Mouse (Mus musculus) heart, embryonic 11.5 days (tissue): Measurements from ENCODE around the gene Vmn1r44. TPM values are rescaled to one million over a fixed set of nuclear protein-coding genes. Genes with fewer than 3 reads are reported as not detected.
"Not testable (repeated sequence)": the region's sequence is repeated elsewhere in the genome, so short reads cannot be mapped to it uniquely, and the experiment has no call there.

Experiments used
- ATAC-seq: fragments of 200-750 bp; cut with Nextera tagmentation; replicated peaks from 2 replicates; pipeline ENCODE4 v1.8.0; 2017; ENCODE audit warnings: moderate library complexity; ENCODE audit not compliant: insufficient number of reproducible peaks, low FRiP score, low TSS enrichment
- H3K27ac ChIP-seq: fragments of 300-500 bp; sonication (generic); 2 replicates; pipeline ENCODE4 v1.5.1; 2014; ENCODE audit warnings: mild to moderate bottlenecking, low read depth, low read length
- H3K27me3 ChIP-seq: fragments of 300-500 bp; sonication (generic); 2 replicates; pipeline ENCODE4 v1.6.1; 2014; ENCODE audit warnings: mild to moderate bottlenecking, low read length, mixed read lengths; ENCODE audit not compliant: control insufficient read depth, insufficient read depth
- H3K36me3 ChIP-seq: fragments of 300-500 bp; sonication (generic); 2 replicates; pipeline ENCODE4 v1.6.1; 2014; ENCODE audit warnings: mild to moderate bottlenecking, low read length, moderate library complexity, mixed read lengths; ENCODE audit not compliant: control insufficient read depth, insufficient read depth
- H3K4me1 ChIP-seq: fragments of 300-500 bp; sonication (generic); 2 replicates; pipeline ENCODE4 v1.6.1; 2014; ENCODE audit warnings: low read length; ENCODE audit not compliant: control insufficient read depth, insufficient read depth
- H3K4me2 ChIP-seq: fragments of 300-500 bp; sonication (generic); 2 replicates; pipeline ENCODE4 v1.6.1; 2014; ENCODE audit warnings: mild to moderate bottlenecking, moderate library complexity
- H3K4me3 ChIP-seq: fragments of 300-500 bp; sonication (generic); 2 replicates; pipeline ENCODE4 v1.5.1; 2014; ENCODE audit warnings: low read depth, low read length
- H3K9ac ChIP-seq: fragments of 300-500 bp; sonication (generic); 2 replicates; pipeline ENCODE4 v1.6.1; 2014; ENCODE audit warnings: mild to moderate bottlenecking, low read depth, low read length, moderate library complexity
- H3K9me3 ChIP-seq: fragments of 300-500 bp; sonication (generic); replicated peaks from 2 replicates; pipeline ENCODE4 v1.6.1; 2016; ENCODE audit warnings: low read length; ENCODE audit not compliant: control insufficient read depth
- WGBS: fragments of 180-500 bp; shearing (Covaris S2); extraction: QIAGEN DNeasy Blood & Tissue Kit; methylation state at CpG from one replicate; pipeline ENCODE4 v1.1.7; 2014; ENCODE audit not compliant: insufficient replicate concordance; 5-methylcytosine and 5-hydroxymethylcytosine counted together
- polyA plus RNA-seq: library from polyadenylated mRNA; unstranded; fragments of >200 nt; fragmentation: Nextera tagmentation; extraction: Ambion mirVana; gene quantifications from 2 replicates; pipeline ENCODE4 v1.2.1, GENCODE M21; 2014

Vmn1r44 gene
- polyA plus RNA-seq, 1 experiment from 2014 or later: not detected

GRCm38 (mm10) chr6:89883812-89884211 is 352 bp downstream of the Vmn1r44 start:
- H3K27ac ChIP-seq: no peak overlapping the region
- H3K36me3 ChIP-seq: no peaks in the 10 kb centered on the region
- no peaks in the 10 kb centered on the region for H3K27me3 ChIP-seq
- H3K9ac ChIP-seq: no peak overlapping the region
- WGBS: 55% methylated on average over 2 of the region's 2 CpGs
- H3K4me2 ChIP-seq: no peak overlapping the region
- H3K9me3 ChIP-seq: 0 out of 2 replicates have a peak, but pooled peaks cover 2% of the 10 kb centered on the region
- no peak for ATAC-seq
- no peaks in the 10 kb centered on the region for H3K4me1 ChIP-seq
- no peak overlapping the region for H3K4me3 ChIP-seq

- H3K4me2 ChIP-seq, H3K9ac ChIP-seq, H3K27me3 ChIP-seq, H3K9me3 ChIP-seq, H3K36me3 ChIP-seq, H3K27ac ChIP-seq, H3K4me3 ChIP-seq, H3K4me1 ChIP-seq, ATAC-seq: not testable (repeated sequence)
- 80% methylated on average over 2 of the region's 2 CpGs for WGBS
Measured at GRCm38 (mm10) chr6:89940498-89940897, 57.0 kb downstream of the Vmn1r44 start, which contains the start of gene Vmn1r45. Gene Vmn1r45, minus strand, starts transcription at chr6:89940598.

- WGBS: 71% methylated on average over 2 of the region's 2 CpGs
- H3K27ac ChIP-seq: no peak overlapping the region
- H3K9ac ChIP-seq: no peak overlapping the region
- H3K27me3 ChIP-seq: no peaks in the 10 kb centered on the region
- no peaks in the 10 kb centered on the region for H3K4me1 ChIP-seq
- no peaks in the 10 kb centered on the region for H3K9me3 ChIP-seq
- ATAC-seq: no peak
- no peak overlapping the region for H3K4me2 ChIP-seq
- H3K4me3 ChIP-seq: no peak overlapping the region
- no peaks in the 10 kb centered on the region for H3K36me3 ChIP-seq
Measured at GRCm38 (mm10) chr6:89940926-89941325, 57.5 kb downstream of the Vmn1r44 start.

Other genes starting within 250 kb of the Vmn1r44 start
- gene Txnrd3, start 239.7 kb upstream of the Vmn1r44 start, polyA plus RNA-seq: 8.7 and 10.4 TPM in 2 replicates
- not detected in 2 replicates for gene Vmn1r40, start 176.1 kb upstream of the Vmn1r44 start, polyA plus RNA-seq
- gene Vmn1r41, start 142.9 kb upstream of the Vmn1r44 start, polyA plus RNA-seq: not detected in 2 replicates
- gene Vmn1r42, start 7.2 kb upstream of the Vmn1r44 start, polyA plus RNA-seq: not detected in 2 replicates
- not detected in 2 replicates for gene Vmn1r43, start 7.2 kb upstream of the Vmn1r44 start, polyA plus RNA-seq
- gene Vmn1r45, start 56.9 kb downstream of the Vmn1r44 start, polyA plus RNA-seq: not detected in 2 replicates
- not detected in 2 replicates for gene Vmn1r46, start 85.7 kb downstream of the Vmn1r44 start, polyA plus RNA-seq
- not detected in 2 replicates for gene Vmn1r47, start 132.5 kb downstream of the Vmn1r44 start, polyA plus RNA-seq
- gene Vmn1r48, start 153.2 kb downstream of the Vmn1r44 start, polyA plus RNA-seq: not detected in 2 replicates
- gene Vmn1r49, start 194.8 kb downstream of the Vmn1r44 start, polyA plus RNA-seq: not detected in 2 replicates
- not detected in 2 replicates for gene Vmn1r50, start 217.8 kb downstream of the Vmn1r44 start, polyA plus RNA-seq
- not detected in 2 replicates for gene Vmn1r51, start 238.9 kb downstream of the Vmn1r44 start, polyA plus RNA-seq